ENCODE assay signal across 8 mouse cellular contexts in genomic region chr2:178606733-178607132, GRCm38 (mm10).
DNase-seq lines count a peak whose midpoint lies in the region; ATAC-seq lines count a peak whose summit lies in the region.

No protein-coding gene starts in this region.

- no peak overlapping the region for H3K4me3 ChIP-seq in embryonic facial prominence, embryonic 13.5 days
- H3K4me3 ChIP-seq in embryonic facial prominence, embryonic 10.5 days = no peak overlapping the region
- no peak overlapping the region for H3K4me3 ChIP-seq in heart, embryonic 16.5 days (ENCODE audit: low read length)
- no peak overlapping the region for H3K4me3 ChIP-seq in midbrain, embryonic 14.5 days (replicated peaks; ENCODE audit: low read depth, low read length)
- H3K4me3 ChIP-seq in hindbrain, embryonic 14.5 days (replicated peaks; ENCODE audit: low read length) = no peak overlapping the region

- H3K9ac ChIP-seq in embryonic facial prominence, embryonic 13.5 days = no peak overlapping the region
- no peak overlapping the region for H3K9ac ChIP-seq in heart, embryonic 16.5 days (ENCODE audit: low read length)
- no peak overlapping the region for H3K9ac ChIP-seq in midbrain, embryonic 14.5 days (replicated peaks; ENCODE audit: low read length)
- no peak overlapping the region for H3K9ac ChIP-seq in hindbrain, embryonic 14.5 days

- no peak for DNase-seq in embryonic facial prominence, embryonic 10.5 days (ENCODE audit: low spot score)
- DNase-seq in adrenal gland, postnatal 14 days = peak; percentile 55
- peak; percentile 12 to 26 for DNase-seq in layer of hippocampus, adult 18-20 months (ENCODE audit: low spot score in 2 of 2)
- peak; percentile 75 for DNase-seq in lung, postnatal 36 days
- no peak for DNase-seq in midbrain, embryonic 14.5 days
- no peak for DNase-seq in hindbrain, embryonic 14.5 days (ENCODE audit: low spot score)

- no peaks in the 10 kb centered on the region for H3K36me3 ChIP-seq in embryonic facial prominence, embryonic 13.5 days
- H3K36me3 ChIP-seq in embryonic facial prominence, embryonic 10.5 days (replicated peaks) = no peaks in the 10 kb centered on the region
- no peaks in the 10 kb centered on the region for H3K36me3 ChIP-seq in heart, embryonic 16.5 days (ENCODE audit: control insufficient read depth, insufficient read depth)
- H3K36me3 ChIP-seq in midbrain, embryonic 14.5 days (ENCODE audit: control insufficient read depth, insufficient read depth, low read length) = no peaks in the 10 kb centered on the region
- H3K36me3 ChIP-seq in hindbrain, embryonic 14.5 days (replicated peaks; ENCODE audit: control insufficient read depth, insufficient read depth) = no peaks in the 10 kb centered on the region

- no peaks in the 10 kb centered on the region for H3K9me3 ChIP-seq in embryonic facial prominence, embryonic 13.5 days
- H3K9me3 ChIP-seq in embryonic facial prominence, embryonic 10.5 days = no peaks in the 10 kb centered on the region
- H3K9me3 ChIP-seq in heart, embryonic 16.5 days (replicated peaks; ENCODE audit: control insufficient read depth, low read length) = no peaks in the 10 kb centered on the region
- H3K9me3 ChIP-seq in midbrain, embryonic 14.5 days (ENCODE audit: control insufficient read depth, low read length) = no peaks in the 10 kb centered on the region
- H3K9me3 ChIP-seq in hindbrain, embryonic 14.5 days (ENCODE audit: control insufficient read depth, low read length) = no peaks in the 10 kb centered on the region

- no peaks in the 10 kb centered on the region for H3K27me3 ChIP-seq in embryonic facial prominence, embryonic 13.5 days
- no peaks in the 10 kb centered on the region for H3K27me3 ChIP-seq in embryonic facial prominence, embryonic 10.5 days (replicated peaks; ENCODE audit: low read depth, poor library complexity, severe bottlenecking)
- H3K27me3 ChIP-seq in heart, embryonic 16.5 days (ENCODE audit: control insufficient read depth, insufficient read depth, low read length) = no peaks in the 10 kb centered on the region
- no peaks in the 10 kb centered on the region for H3K27me3 ChIP-seq in midbrain, embryonic 14.5 days (ENCODE audit: control insufficient read depth, insufficient read depth, low read length)
- no peaks in the 10 kb centered on the region for H3K27me3 ChIP-seq in hindbrain, embryonic 14.5 days (ENCODE audit: control insufficient read depth, insufficient read depth, low read length)

- H3K27ac ChIP-seq in embryonic facial prominence, embryonic 13.5 days = no peak overlapping the region
- no peak overlapping the region for H3K27ac ChIP-seq in embryonic facial prominence, embryonic 10.5 days (replicated peaks)
- no peak overlapping the region for H3K27ac ChIP-seq in heart, embryonic 16.5 days (ENCODE audit: low read length)
- no peak overlapping the region for H3K27ac ChIP-seq in midbrain, embryonic 14.5 days (replicated peaks; ENCODE audit: low read depth, low read length)
- no peak overlapping the region for H3K27ac ChIP-seq in hindbrain, embryonic 14.5 days

- WGBS in embryonic facial prominence, embryonic 13.5 days = 76% methylated on average over 4 of the region's 4 CpGs
- 83% methylated on average over 4 of the region's 4 CpGs for WGBS in embryonic facial prominence, embryonic 10.5 days
- 24% methylated on average over 4 of the region's 4 CpGs for WGBS in heart, embryonic 16.5 days
- 88% methylated on average over 4 of the region's 4 CpGs for WGBS in midbrain, embryonic 14.5 days
- 74% methylated on average over 4 of the region's 4 CpGs for WGBS in hindbrain, embryonic 14.5 days

- no peak overlapping the region for H3K4me2 ChIP-seq in embryonic facial prominence, embryonic 13.5 days
- H3K4me2 ChIP-seq in heart, embryonic 16.5 days (ENCODE audit: low read depth, low read length) = no peak overlapping the region
- no peak overlapping the region for H3K4me2 ChIP-seq in midbrain, embryonic 14.5 days (ENCODE audit: low read length)
- H3K4me2 ChIP-seq in hindbrain, embryonic 14.5 days (replicated peaks) = no peak overlapping the region

- no peaks in the 10 kb centered on the region for H3K4me1 ChIP-seq in embryonic facial prominence, embryonic 13.5 days
- H3K4me1 ChIP-seq in embryonic facial prominence, embryonic 10.5 days = peaks cover 5% of the 10 kb centered on the region; the same call in 1 of the 2 replicates
- H3K4me1 ChIP-seq in heart, embryonic 16.5 days (ENCODE audit: control insufficient read depth, insufficient read depth, low read length) = peaks cover 9% of the 10 kb centered on the region; the same call in 1 of the 2 replicates
- H3K4me1 ChIP-seq in midbrain, embryonic 14.5 days (ENCODE audit: control insufficient read depth, insufficient read depth, low read length) = no peaks in the 10 kb centered on the region
- no peaks in the 10 kb centered on the region for H3K4me1 ChIP-seq in hindbrain, embryonic 14.5 days (replicated peaks; ENCODE audit: control insufficient read depth, insufficient read depth, low read length)

- peak; percentile 9; the same call in 1 of the 2 replicates for ATAC-seq in embryonic facial prominence, embryonic 13.5 days (ENCODE audit: insufficient number of reproducible peaks, insufficient read depth, low FRiP score, low TSS enrichment, low read depth)
- peak; percentile 89 for ATAC-seq in heart, embryonic 16.5 days (replicated peaks; ENCODE audit: extremely low read depth, insufficient read depth, low FRiP score)
- ATAC-seq in midbrain, embryonic 14.5 days (ENCODE audit: low FRiP score, low TSS enrichment) = no peak
- no peak for ATAC-seq in hindbrain, embryonic 14.5 days (ENCODE audit: low FRiP score)

Comparison
In these comparisons a context has a peak if more than half of its experiments do, and no peak if none do; other contexts are left out.
1. ATAC-seq: peak in embryonic facial prominence, embryonic 13.5 days (single experiment) and heart, embryonic 16.5 days (single experiment); none in midbrain, embryonic 14.5 days (single experiment) and hindbrain, embryonic 14.5 days (single experiment).
2. DNase-seq: peak in adrenal gland, postnatal 14 days (single experiment), layer of hippocampus, adult 18-20 months (2 of 2) and lung, postnatal 36 days (single experiment); none in embryonic facial prominence, embryonic 10.5 days (single experiment), midbrain, embryonic 14.5 days (single experiment) and hindbrain, embryonic 14.5 days (single experiment).